Mouse (Mus musculus): ENCODE data around the gene Gch1.

DNA sequence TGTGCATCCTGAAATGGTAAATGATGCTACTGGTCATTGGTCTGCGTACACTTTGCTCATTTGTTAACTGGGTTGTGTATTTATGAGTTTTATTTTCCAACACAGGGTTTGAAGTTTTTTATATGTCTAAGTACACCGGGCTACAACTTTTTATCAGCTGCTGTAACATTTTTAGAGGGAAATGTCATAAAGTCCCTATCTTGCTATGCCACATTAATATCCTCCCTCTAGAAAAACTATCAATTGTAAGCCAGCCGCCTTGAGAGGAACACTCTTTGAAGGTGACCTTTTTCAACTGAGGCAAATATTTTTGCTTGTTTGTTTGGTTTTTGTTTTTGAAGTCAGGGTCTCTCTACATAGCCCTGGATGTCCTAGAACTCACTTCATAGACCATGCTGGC, 44.8 kb upstream of the Gch1 start:
- TF ChIP-seq CTCF (IDR thresholded peaks at IDR 0.05; ENCODE audit: control insufficient read depth, insufficient read depth, low read length) (no peak), POLR2A (IDR thresholded peaks at IDR 0.05; ENCODE audit: borderline replicate concordance, control insufficient read depth, low read depth, low read length) (no peak)
